Mouse (Mus musculus) myocyte (in vitro differentiated cells): ENCODE measurements around the gene Coq9.

Experiments
- CEBPB ChIP-seq: IDR thresholded peaks from 2 replicates; pipeline ENCODE4 v1.6.1; 2011; ENCODE audit warnings: mild to moderate bottlenecking, moderate library complexity; ENCODE audit not compliant: poor library complexity, insufficient read depth, severe bottlenecking
- POLR2A ChIP-seq: IDR thresholded peaks from one replicate; pipeline ENCODE4 v1.6.1; 2011; ENCODE audit warnings: low read depth, mild to moderate bottlenecking, control low read depth, moderate library complexity; ENCODE audit not compliant: insufficient read length
- POLR2AphosphoS2 ChIP-seq: IDR thresholded peaks from one replicate; pipeline ENCODE4 v1.6.1; 2011; ENCODE audit warnings: low read depth, control low read depth; ENCODE audit not compliant: insufficient read length
- TCF12 ChIP-seq: IDR thresholded peaks from one replicate; pipeline ENCODE4 v1.6.1; 2011; ENCODE audit warnings: mild to moderate bottlenecking, control low read depth; ENCODE audit not compliant: poor library complexity, insufficient read depth, severe bottlenecking
- USF1 ChIP-seq: IDR thresholded peaks from one replicate; pipeline ENCODE4 v1.6.1; 2011; ENCODE audit warnings: low read depth, mild to moderate bottlenecking, control low read depth, moderate library complexity

DNA sequence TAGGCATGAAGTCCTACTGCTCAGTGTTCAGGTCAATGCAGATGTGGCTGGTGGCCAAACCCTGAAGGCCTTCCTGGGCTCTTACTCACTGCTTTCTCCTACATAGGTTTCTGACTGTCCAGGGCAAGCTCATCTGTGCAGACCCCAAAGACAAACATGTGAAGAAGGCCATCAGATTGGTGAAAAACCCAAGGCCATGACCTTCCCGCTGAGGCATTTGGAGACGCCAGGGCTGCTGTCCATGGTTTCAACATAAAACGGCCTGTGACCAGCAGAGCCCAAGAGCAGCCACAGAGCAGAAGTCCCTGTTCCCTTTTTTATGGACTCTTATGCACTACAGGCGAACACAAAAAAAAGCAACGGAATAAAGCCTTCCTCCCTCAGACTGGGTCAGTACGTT lies 26.5 kb upstream of the Coq9 start:
- TF ChIP-seq POLR2A: no peak
- no peak for TF ChIP-seq USF1
- TF ChIP-seq CEBPB: no peak
- no peak for TF ChIP-seq POLR2AphosphoS2
- no peak for TF ChIP-seq TCF12
